Mouse (Mus musculus) right cerebral cortex, adult 18-20 months (tissue): ENCODE results near the gene Ptpn3.
"Not testable (repeated sequence)": the region's sequence is repeated elsewhere in the genome, so short reads cannot be mapped to it uniquely, and the experiment has no call there.

ENCODE experiments used
- DNase-seq: peaks from one replicate; pipeline ENCODE4 v3.0.0; 2022; ENCODE audit warnings: mixed read lengths

Gene Ptpn3

DNA sequence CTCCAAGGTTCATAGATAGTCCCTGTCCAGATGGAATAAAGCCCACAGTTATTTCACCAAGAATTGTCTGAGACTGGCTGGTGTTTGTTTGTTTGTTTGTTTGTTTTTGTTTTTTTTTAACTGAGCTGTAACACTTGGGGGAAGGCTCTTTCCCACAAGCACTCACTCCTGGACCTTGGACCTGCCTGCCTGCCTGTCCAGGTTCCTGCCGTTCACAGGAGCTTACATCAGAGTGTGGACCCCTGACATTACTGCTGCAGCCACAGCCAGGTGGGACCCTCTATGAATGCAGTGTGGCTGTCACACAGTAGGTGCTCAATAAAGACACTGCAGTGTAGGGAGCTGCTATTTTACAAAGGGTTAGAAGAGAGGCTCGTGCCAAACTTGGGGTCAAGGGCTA is 89.9 kb downstream of the Ptpn3 start:
- no peak for DNase-seq

DNA sequence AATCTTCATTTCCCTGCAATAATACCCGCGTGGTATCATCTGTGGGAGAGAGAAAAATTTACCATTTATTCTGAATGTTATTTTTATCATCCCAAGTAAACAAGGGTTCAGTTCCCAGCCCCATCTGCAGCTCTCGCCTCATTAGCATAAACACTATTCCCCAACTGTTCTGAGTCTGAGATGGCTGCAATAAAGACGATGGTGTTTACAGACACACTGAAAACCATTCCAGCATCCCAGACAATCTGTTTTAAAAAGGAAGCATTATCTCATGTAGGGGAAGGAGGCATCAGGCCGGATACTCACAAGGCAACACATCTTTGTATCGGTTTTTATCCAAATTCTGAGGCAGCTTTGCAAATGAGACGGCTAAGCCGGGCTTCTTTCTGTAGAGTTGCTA is 95.7 kb downstream of the Ptpn3 start:
- no peak for DNase-seq

DNA sequence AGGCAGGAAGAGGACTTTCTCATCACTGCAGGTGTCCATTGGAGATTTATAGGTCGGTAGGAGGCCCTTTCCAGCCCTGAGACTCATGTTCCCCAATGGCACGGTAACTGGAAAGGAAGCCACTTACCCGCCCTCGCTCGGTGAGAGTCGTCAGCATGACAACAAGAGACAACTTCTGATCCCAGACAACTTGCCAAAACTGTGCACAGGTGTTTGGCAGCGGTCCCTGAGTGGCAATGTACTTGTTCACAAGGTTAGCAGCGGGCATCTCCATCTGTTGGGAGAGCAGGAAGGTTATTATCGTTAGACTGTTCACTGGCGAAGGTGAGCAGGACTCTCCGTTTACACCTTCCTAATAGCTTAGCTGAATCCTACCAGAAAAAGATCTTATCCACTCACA is 96.9 kb downstream of the Ptpn3 start:
- no peak for DNase-seq

DNA sequence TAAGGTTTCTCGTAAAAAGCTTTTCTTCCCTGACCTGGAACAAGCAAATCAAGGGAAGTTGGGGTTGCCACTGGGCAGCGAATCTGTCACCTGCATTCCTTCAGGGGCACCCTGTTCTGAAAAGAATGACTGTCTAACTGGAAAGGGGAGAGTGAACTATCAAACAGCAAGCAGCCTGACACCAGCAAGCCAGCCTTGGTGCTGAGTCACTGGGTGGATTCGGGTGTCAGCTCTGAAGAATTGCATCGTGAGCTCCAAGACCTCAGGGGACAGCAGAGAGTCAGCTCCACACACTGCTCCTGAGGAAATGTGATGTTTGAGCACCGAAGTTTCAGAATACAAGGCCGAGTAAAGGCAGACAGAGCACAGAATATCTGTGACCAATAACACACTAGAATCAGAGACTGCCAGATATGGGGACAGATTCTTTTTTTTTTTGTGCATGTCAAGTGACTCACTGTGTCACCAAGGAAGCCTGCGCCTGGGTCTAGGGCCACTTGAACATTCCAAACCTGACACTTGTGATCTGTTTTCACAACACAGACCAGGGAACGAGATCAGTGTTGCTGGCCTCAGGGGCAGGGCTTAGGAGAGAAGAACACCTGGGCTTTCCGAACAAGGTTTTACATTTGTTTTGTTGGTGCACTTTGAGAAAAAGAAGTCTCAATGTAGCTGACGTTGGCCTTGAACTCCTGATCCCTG is 98.8 kb downstream of the Ptpn3 start:
- no peak for DNase-seq

DNA sequence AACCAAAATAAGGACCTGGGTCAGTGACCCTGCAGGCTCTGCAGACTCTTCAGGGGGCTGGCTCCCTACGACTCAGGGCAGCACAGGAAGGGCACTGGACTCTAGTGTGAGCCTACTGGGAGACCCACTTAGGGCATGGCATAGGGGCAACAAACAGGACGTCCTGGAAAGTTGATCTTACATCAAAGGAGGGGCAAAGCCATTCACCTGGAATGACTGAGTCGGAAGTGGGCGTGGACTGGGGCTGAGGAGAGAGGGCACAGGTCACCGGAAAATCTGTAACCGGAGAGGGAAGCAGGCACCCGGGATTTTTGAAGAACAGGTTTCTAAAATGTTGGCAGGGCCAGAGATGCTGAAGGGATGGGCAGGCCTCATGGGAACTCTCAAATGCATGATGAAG is 99.5 kb downstream of the Ptpn3 start:
- DNase-seq = no peak

DNA sequence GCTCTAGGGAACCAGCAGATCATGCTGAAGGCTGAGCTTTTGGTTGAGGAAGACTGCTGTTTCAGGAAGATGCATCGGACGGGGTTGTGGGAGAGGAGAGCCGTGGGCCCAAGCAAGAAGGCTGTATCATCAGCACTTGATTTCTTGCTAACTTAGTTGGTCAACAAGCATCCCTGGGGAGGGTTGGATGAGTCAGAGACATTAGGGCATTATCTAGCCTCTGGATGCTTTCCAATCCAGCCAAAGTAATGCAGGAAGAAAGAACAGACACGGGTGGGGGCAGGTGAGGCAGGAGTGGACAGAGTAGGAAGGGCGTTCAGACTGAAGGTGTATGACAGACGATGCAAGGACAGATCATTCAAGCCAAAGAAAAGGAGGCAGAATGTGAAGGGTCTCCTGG is 101.0 kb downstream of the Ptpn3 start:
- DNase-seq = no peak

DNA sequence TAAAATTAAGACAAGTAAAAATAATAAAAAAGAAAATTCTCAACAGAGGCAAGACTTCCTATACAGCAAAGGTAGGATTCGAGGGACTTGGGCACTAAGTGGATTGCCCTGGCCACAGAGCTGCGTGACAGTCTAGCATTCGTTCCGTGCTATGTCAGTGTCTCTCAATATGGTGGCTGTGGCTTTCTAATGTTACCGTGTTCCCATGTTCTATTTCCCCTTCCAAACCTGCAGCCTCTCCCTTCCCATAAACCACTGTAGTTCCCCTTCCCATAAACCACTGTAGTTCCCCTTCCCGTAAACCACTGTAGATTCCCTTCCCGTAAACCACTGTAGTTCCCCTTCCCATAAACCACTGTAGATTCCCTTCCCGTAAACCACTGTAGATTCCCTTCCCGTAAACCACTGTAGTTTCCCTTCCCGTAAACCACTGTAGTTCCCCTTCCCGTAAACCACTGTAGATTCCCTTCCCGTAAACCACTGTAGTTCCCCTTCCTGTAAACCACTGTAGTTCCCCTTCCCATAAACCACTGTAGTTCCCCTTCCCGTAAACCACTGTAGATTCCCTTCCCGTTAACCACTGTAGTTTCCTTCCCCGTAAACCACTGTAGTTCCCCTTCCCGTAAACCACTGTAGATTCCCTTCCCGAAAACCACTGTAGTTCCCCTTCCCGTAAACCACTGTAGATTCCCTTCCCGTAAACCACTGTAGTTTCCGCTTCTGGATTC is 102.8 kb downstream of the Ptpn3 start:
- DNase-seq = not testable (repeated sequence)

DNA sequence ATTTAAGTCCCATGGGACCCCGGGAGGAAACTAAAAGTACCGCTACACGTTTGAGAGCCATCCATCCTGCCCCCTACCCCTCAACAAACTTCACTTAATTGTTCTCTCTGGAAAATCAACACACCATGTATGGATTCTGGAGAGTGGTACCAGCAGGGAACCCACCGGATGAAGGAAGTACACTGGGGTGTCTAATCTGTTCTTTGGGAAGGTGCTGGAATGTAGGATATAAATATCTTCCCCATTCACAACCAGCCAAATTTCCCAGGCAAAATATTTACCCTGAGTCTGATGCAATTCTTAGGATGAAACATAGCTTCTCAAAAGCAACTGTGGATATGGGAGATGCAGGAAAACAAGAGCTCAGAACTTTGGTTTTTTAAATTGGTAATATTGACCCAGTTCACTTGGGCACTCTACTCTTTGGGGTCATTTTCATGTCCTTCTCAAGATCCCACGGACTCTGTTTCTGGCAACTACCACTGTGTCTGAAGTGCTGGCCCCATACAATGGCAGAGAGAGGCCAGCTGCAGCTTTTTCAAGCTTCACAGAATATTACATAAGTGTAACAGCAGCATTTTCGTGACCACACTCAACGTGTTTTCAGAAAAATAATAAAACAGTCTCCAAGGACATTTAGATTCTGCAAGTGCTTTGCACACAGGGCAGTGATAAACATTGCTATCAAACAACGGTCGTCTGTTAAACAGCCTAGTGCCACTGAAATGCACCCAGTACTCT is 109.9 kb downstream of the Ptpn3 start:
- no peak for DNase-seq

DNA sequence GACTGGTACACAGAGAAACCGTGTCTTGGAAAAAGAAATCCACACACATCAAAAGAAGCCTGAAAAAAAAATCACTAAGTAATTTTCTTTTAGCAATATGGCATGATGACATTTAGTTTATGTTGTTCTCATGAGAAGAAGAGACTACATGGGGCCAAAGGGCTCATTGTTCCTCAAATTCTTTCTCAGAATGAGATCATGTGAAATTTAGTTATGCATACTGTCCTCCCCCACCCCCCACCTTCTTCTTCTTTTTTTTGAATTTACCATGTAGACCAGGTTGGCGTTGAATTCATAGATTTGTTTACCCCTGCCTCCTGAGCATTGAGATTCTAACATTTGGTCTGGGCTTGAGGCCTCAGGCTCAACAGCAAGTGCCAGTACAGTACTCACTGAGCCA is 111.8 kb downstream of the Ptpn3 start:
- DNase-seq = no peak

DNA sequence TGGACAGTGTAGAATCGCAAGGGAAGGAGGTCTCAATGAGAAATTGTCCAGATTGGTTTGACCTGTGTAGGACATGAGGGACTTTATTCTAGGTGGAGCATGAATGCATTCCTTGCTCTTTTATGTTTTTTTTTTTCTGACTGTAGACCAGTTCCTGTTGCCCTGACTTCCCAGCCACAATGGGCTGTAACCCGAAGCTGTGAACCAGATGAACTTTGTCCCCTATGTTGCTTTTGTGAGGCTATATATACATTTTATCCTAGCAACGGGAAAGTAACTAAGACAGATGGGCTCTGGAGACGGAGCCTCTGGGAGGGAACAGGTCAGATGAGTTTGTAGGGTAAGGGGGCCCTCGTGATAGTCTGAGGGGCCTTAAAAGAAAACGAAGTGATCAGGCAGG is 115.6 kb downstream of the Ptpn3 start:
- no peak for DNase-seq

DNA sequence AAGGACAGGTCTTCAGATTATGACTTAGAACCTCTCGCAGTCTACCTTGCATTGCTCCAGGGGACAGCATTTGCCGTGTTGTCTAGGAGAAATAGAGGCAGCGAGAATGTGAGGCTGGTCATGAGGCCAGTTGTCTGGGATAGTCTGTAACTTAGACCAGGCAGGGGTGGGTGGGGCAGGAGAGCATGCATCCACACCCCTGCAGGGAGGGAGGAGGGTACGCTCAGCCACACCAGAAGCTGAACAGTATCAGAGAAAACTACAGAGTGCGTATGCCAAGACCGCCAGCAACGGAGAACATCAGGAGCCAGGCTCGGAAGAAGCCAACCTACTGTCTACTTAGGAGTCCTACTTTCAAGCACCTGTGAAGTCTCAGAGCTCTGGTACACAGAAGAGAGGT is 116.2 kb downstream of the Ptpn3 start:
- no peak for DNase-seq

DNA sequence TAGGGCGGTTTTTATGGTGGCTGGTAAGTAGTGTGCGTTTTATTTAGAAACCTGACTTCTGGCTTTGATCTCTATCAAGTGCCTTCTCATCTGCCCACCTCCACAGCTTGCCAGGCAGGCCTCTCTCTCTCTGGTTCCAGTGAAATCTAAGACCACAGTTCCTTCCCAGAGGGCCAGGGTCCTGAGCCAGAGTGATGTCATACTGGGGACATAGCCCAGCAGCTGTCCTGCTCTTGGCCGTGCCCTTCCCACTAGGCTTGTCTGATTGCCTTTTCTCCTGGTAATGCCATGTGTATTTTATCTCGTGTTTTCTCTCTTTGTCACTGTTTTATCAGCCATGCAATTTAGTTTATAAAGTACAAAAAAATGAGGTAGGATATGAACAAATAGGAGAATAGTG is 118.1 kb downstream of the Ptpn3 start:
- DNase-seq = no peak

DNA sequence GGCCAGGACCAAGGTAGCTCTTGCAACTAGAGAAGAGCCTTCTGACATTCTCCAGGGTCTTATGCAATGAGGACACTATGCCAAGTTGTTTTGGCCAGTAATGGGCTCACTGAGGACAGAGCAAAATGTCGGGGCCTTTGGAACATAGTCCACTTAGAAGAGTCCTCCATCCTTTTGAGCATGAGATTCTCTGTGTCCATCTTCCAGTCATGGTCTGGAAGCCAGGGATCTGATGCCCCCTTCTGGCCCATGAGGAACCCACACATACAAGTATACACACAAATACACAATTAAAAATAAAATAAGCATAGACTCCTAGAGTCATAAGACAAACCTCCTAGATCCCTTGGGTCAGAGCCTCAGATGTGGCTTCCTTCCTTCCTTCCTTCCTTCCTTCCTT is 120.1 kb downstream of the Ptpn3 start:
- DNase-seq = no peak

DNA sequence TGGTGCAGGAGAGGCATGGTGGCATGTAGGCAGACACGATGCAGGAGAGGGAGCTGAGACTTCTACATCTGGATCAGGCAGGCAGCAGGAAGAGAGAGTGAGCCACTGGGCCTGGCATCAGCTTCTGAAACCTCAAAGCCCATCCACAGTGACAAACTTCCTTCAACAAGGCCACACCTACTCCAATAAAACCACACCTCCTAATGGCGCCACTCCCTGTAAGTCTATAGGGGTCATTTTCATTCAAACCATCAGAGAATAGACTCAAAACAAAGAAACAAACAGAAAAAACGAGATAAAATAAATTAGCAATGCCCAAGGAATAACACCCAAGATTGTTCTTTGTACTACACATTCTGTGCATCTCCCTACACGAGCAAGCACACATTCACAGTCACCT is 122.8 kb downstream of the Ptpn3 start:
- no peak for DNase-seq

DNA sequence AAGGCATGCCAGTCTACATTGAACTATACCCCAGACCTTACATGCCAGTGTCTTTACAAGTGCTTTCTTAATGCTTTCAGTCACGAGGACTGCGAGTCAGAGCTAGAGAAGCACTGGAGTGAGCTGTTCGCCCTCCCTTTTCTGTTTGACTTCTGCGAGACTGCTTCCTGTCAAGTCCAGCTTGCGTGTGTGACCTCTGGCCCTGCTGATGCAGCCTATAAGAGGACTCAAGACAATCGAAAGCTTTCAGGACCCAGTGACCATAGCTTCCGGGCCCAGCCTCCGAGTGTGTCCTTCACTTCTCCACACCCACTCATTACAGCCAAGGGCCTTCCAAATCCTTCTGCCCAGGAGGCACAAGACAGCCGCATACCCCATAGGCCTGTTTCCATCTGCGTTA is 126.3 kb downstream of the Ptpn3 start:
- no peak for DNase-seq

DNA sequence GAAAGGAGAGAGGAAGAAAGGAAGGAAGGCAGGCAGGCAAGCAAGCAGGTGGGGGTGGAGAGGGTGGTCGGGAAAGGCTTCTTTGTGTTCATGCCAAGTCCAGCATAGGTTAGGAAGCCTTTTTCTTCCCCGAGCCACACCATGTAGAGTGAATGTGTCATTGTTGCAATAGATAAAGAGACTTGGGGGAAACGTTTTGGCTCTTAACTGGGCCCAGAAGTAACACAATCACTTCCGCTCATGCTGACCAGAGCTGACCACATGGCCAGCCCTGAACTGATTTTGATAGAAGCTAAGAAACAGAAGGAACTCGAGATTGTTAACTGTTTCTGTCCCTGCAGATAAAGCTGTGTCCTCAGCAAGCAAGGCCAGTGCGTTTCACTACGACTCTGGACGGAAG is 128.8 kb downstream of the Ptpn3 start:
- DNase-seq = no peak

DNA sequence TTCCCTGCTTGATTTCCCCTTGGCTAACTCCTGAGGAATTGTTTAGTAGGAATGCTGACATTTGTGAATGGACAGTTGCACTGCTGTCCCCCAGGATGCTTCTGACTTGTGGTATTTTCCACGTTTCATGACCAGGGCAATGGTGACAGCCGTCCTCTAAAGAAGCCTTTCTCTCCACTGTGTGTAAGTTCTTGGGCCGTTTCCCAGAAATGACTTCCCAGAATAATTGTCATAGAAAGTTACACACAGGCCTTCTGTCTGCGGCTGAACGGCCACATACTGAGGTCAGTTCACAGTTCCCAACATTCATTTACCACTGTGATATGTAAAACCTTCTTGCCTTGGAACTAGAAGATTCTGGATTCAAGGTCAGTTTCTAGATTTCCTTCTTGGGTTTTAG is 129.8 kb downstream of the Ptpn3 start:
- peak; percentile 19 for DNase-seq

DNA sequence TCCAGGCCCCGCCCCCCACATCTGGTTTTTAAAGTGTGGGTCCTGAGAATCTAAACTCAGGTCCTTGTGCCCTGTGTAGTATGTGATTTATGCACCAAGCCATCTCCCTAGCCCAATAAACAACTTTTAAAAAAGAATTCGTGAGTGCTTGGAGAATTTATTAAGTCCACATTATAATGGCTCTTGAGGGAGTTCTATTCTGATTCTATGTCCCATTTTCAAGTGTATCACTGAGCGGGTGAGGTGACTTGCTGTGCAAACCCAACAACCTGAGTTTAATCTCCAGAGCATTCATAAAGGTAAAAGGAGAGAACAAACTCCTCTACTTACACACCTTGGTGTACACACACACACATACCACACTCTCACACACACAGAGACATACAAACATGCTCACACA is 133.0 kb downstream of the Ptpn3 start:
- DNase-seq = no peak

DNA sequence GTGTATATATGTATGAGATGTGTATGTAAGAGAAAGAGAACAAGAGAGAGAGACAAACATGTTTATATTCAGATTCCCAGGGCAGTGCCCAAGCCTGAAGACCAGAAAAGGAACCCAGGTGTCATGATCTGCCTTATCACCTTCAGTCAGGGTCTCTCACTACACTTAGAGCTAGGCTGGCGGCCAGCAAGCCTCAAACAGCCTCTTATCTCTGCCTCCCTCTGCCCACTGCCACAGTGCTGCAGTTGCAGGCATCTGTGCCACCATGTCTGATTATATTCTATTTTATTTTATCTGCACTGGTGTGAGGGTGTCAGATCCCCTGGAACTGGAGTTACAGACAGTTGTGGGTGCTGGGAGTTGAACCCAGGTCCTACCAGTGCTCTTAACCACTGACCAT is 133.4 kb downstream of the Ptpn3 start:
- no peak for DNase-seq

DNA sequence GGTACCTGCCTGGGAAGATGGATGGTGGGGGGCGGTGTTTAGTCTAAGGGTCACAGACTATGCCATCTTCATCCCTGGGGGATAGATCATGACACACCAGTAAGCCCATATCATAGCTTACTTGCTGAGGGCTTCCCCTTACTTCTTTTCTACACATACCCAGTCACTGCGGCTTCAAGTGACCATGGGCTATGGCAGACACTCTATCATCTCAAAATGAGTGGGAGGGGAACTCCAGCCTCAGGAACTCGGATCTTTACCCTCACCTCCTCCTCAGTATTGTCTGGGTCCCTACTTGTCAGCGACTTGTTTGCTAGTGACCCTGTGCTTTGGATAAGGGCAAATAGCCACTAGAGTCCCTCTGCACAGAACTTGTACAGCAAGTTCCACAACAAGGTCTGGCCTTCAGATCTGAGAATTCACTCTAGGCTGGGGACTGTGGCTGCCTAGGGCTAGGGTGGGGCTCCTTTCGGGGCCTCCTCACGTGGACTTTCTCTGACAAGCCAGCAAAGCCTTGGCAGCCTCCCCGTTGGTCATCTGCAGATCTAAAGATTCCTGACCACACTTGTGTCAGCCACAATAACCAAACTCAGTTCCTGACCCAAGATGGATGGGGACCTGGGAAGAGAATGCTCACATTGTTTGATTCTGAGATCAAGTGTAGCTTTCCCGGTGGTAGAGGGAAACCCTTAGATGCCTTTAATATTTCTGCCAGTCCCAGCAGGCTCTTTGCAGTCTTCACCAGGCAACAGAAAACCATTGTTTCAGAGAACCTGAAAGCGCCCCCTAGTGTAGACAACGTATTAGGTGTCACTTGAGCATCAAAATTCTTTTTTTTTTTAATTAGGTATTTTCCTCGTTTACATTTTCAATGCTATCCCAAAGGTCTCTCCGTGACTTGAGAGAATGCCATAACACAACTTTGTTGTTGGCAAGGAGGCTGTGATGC is 134.4 kb downstream of the Ptpn3 start:
- DNase-seq = no peak

DNA sequence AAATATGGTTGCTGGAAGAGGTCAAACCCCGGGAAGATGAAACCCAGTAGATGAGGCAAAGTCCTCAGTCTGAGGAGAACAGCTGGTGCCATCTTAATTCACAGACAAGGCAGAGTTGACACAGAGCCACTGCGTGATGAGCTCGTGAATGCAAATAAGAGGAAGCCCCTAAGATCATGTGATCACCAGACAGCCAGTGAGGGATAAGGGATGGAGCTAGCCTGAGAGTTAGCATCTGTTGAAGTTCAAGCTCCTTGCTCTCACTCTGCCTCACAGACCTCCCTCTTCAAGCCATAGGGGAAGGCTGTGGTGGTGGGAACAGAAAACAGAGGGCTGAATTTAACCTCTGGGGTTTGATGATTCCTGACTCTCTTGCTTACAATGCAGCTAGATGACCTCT is 136.0 kb downstream of the Ptpn3 start:
- no peak for DNase-seq

DNA sequence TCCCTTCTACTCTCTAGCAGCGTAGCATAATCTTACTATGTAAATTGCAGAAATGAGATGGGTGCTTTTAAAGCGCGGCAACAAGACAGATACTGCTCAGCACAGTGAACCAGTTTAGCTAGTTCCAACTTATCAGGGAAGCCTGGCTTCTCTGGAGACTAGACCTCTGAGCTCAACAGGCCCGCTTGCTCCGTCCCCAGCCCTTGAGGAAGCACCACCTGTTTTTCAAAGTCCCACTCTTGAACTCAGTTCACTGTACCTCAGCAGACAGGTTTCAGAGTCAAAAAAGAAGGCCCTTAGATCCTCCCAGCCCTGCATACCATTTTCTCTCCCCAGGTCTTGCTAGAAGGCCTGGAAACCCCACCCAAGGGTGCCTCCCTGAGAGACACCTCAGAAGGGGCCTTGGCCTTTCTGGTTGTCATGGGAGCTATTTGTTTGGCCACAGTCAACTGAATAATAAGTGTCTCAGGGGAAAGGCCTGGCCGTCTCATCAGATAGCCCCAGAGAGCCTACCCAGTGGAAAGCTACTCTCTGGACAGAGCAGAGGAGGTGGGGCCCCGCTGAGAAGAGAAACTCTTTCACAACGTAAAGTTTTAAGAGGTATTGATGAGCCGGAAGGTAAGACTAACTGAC is 136.9 kb downstream of the Ptpn3 start:
- no peak for DNase-seq
